Mouse (Mus musculus): ENCODE results near the gene Abca3. TPM values are rescaled to one million over a fixed set of nuclear protein-coding genes. Genes with fewer than 3 reads are reported as not detected.
A peak's percentile ranks its signal among the peaks of the same experiment; 100 is the strongest.

Abca3 gene
- polyA plus RNA-seq, 1 experiment from 2014 or later: 10.0 TPM

- Histone ChIP-seq H3K4me1 (0 out of 2 replicates have a peak, but pooled peaks cover 4% of the 10 kb centered on the region), H3K9me3 (no peaks in the 10 kb centered on the region), H3K27ac (no peak overlapping the region), H3K27me3 (ENCODE audit: poor library complexity, severe bottlenecking) (peaks cover 4% of the 10 kb centered on the region; the same call in 1 of the 2 replicates), H3K4me3 (no peak overlapping the region), H3K36me3 (replicated peaks) (no peaks in the 10 kb centered on the region)
- no peak for DNase-seq (ENCODE audit: extremely low spot score, low spot score)
- 91% methylated on average over 8 of the region's 8 CpGs for WGBS
Measured at GRCm38 (mm10) chr17:24359006-24359405, 7.3 kb downstream of the Abca3 start.

GRCm38 (mm10) chr17:24359903-24360302 is 8.2 kb downstream of the Abca3 start:
- no peaks in the 10 kb centered on the region for H3K36me3 ChIP-seq (replicated peaks)
- H3K4me1 ChIP-seq: 0 out of 2 replicates have a peak, but pooled peaks cover 4% of the 10 kb centered on the region
- no peaks in the 10 kb centered on the region for H3K9me3 ChIP-seq
- H3K27ac ChIP-seq: no peak overlapping the region
- DNase-seq (ENCODE audit: extremely low spot score, low spot score): no peak
- H3K27me3 ChIP-seq (ENCODE audit: poor library complexity, severe bottlenecking): no peaks in the 10 kb centered on the region
- H3K4me3 ChIP-seq: no peak overlapping the region
- 87% methylated on average over 2 of the region's 2 CpGs for WGBS

GRCm38 (mm10) chr17:24360841-24361240 is 9.1 kb downstream of the Abca3 start:
- no peaks in the 10 kb centered on the region for H3K27me3 ChIP-seq (ENCODE audit: poor library complexity, severe bottlenecking)
- no peak for DNase-seq (ENCODE audit: extremely low spot score, low spot score)
- no peaks in the 10 kb centered on the region for H3K9me3 ChIP-seq
- peaks cover 8% of the 10 kb centered on the region; the same call in 1 of the 2 replicates for H3K4me1 ChIP-seq
- 89% methylated on average over 8 of the region's 8 CpGs for WGBS
- H3K36me3 ChIP-seq (replicated peaks): no peaks in the 10 kb centered on the region; the same call in 1 of the 2 replicates
- H3K27ac ChIP-seq: no peak overlapping the region
- no peak overlapping the region for H3K4me3 ChIP-seq

- Histone ChIP-seq H3K27ac (no peak overlapping the region), H3K27me3 (ENCODE audit: poor library complexity, severe bottlenecking) (no peaks in the 10 kb centered on the region), H3K4me3 (no peak overlapping the region), H3K9me3 (no peaks in the 10 kb centered on the region), H3K36me3 (replicated peaks) (peaks cover 4% of the 10 kb centered on the region; the same call in 1 of the 2 replicates), H3K4me1 (peaks cover 12% of the 10 kb centered on the region; the same call in 1 of the 2 replicates)
- WGBS: 90% methylated on average over 5 of the region's 5 CpGs
- DNase-seq (ENCODE audit: extremely low spot score, low spot score): no peak
Measured at GRCm38 (mm10) chr17:24361291-24361690, 9.5 kb downstream of the Abca3 start.

GRCm38 (mm10) chr17:24362527-24362926 is 10.8 kb downstream of the Abca3 start:
- Histone ChIP-seq H3K9me3 (no peaks in the 10 kb centered on the region), H3K36me3 (replicated peaks) (peaks cover 13% of the 10 kb centered on the region), H3K27ac (no peak overlapping the region), H3K4me1 (peaks cover 13% of the 10 kb centered on the region; the same call in 1 of the 2 replicates), H3K4me3 (no peak overlapping the region), H3K27me3 (ENCODE audit: poor library complexity, severe bottlenecking) (no peaks in the 10 kb centered on the region)
- no peak for DNase-seq (ENCODE audit: extremely low spot score, low spot score)
- WGBS: 79% methylated on average over 9 of the region's 9 CpGs

- Histone ChIP-seq H3K36me3 (replicated peaks) (peaks cover 19% of the 10 kb centered on the region), H3K27ac (no peak overlapping the region), H3K4me3 (no peak overlapping the region), H3K4me1 (peaks cover 13% of the 10 kb centered on the region; the same call in 1 of the 2 replicates), H3K27me3 (ENCODE audit: poor library complexity, severe bottlenecking) (no peaks in the 10 kb centered on the region), H3K9me3 (no peaks in the 10 kb centered on the region)
- WGBS: 90% methylated on average over 9 of the region's 9 CpGs
- no peak for DNase-seq (ENCODE audit: extremely low spot score, low spot score)
Measured at GRCm38 (mm10) chr17:24364461-24364860, 12.7 kb downstream of the Abca3 start.

GRCm38 (mm10) chr17:24365863-24366262 is 14.1 kb downstream of the Abca3 start:
- Histone ChIP-seq H3K4me3 (no peak overlapping the region), H3K27me3 (ENCODE audit: poor library complexity, severe bottlenecking) (no peaks in the 10 kb centered on the region), H3K27ac (peak overlapping the region; percentile 15; the same call in 1 of the 2 replicates), H3K4me1 (peaks cover 9% of the 10 kb centered on the region; the same call in 1 of the 2 replicates), H3K36me3 (replicated peaks) (peaks cover 19% of the 10 kb centered on the region), H3K9me3 (no peaks in the 10 kb centered on the region)
- no peak for DNase-seq (ENCODE audit: extremely low spot score, low spot score)
- 63% methylated on average over 13 of the region's 13 CpGs for WGBS

GRCm38 (mm10) chr17:24375094-24375712 is 23.5 kb downstream of the Abca3 start:
- DNase-seq (ENCODE audit: extremely low spot score, low spot score): no peak

GRCm38 (mm10) chr17:24375886-24376285 is 24.1 kb downstream of the Abca3 start:
- 93% methylated on average over 6 of the region's 6 CpGs for WGBS
- no peak overlapping the region for H3K27ac ChIP-seq
- DNase-seq (ENCODE audit: extremely low spot score, low spot score): no peak
- H3K4me1 ChIP-seq: no peaks in the 10 kb centered on the region
- no peaks in the 10 kb centered on the region for H3K9me3 ChIP-seq
- H3K27me3 ChIP-seq (ENCODE audit: poor library complexity, severe bottlenecking): no peaks in the 10 kb centered on the region
- H3K36me3 ChIP-seq (replicated peaks): peaks cover 33% of the 10 kb centered on the region
- H3K4me3 ChIP-seq: no peak overlapping the region

More at GRCm38 (mm10) chr17:24375094-24375712, 23.5 kb downstream of the Abca3 start:
- H3K36me3 ChIP-seq (replicated peaks): peaks cover 33% of the 10 kb centered on the region
- H3K9me3 ChIP-seq: no peaks in the 10 kb centered on the region
- H3K4me1 ChIP-seq: no peaks in the 10 kb centered on the region
- H3K27ac ChIP-seq: no peak overlapping the region
- no peak overlapping the region for H3K4me3 ChIP-seq
- 77% methylated on average over 5 of the region's 5 CpGs for WGBS
- H3K27me3 ChIP-seq (ENCODE audit: poor library complexity, severe bottlenecking): no peaks in the 10 kb centered on the region

- peaks cover 29% of the 10 kb centered on the region for H3K36me3 ChIP-seq (replicated peaks)
- no peak overlapping the region for H3K4me3 ChIP-seq
- DNase-seq (ENCODE audit: extremely low spot score, low spot score): no peak
- H3K9me3 ChIP-seq: no peaks in the 10 kb centered on the region
- H3K27me3 ChIP-seq (ENCODE audit: poor library complexity, severe bottlenecking): no peaks in the 10 kb centered on the region
- H3K27ac ChIP-seq: no peak overlapping the region
- no peaks in the 10 kb centered on the region for H3K4me1 ChIP-seq
- WGBS: 88% methylated on average over 2 of the region's 2 CpGs
Measured at GRCm38 (mm10) chr17:24378496-24378895, 26.7 kb downstream of the Abca3 start.

- no peak for DNase-seq (ENCODE audit: extremely low spot score, low spot score)
- H3K4me3 ChIP-seq: no peak overlapping the region
- H3K9me3 ChIP-seq: no peaks in the 10 kb centered on the region
- WGBS: 90% methylated on average over 8 of the region's 8 CpGs
- no peak overlapping the region for H3K27ac ChIP-seq
- H3K27me3 ChIP-seq (ENCODE audit: poor library complexity, severe bottlenecking): no peaks in the 10 kb centered on the region
- H3K36me3 ChIP-seq (replicated peaks): peaks cover 33% of the 10 kb centered on the region
- no peaks in the 10 kb centered on the region for H3K4me1 ChIP-seq
Measured at GRCm38 (mm10) chr17:24383789-24384188, 32.0 kb downstream of the Abca3 start.

GRCm38 (mm10) chr17:24388711-24389110 is 37.0 kb downstream of the Abca3 start:
- 87% methylated on average over 5 of the region's 5 CpGs for WGBS
- Histone ChIP-seq H3K27ac (no peak overlapping the region), H3K4me1 (no peaks in the 10 kb centered on the region), H3K36me3 (replicated peaks) (peaks cover 32% of the 10 kb centered on the region), H3K9me3 (no peaks in the 10 kb centered on the region), H3K4me3 (no peak overlapping the region), H3K27me3 (ENCODE audit: poor library complexity, severe bottlenecking) (no peaks in the 10 kb centered on the region)
- no peak for DNase-seq (ENCODE audit: extremely low spot score, low spot score)

- whole genome bisulfite sequencing: 7% methylated on average over 2 of the region's 2 CpGs
- H3K9me3 ChIP-seq: no peaks in the 10 kb centered on the region
- H3K27ac ChIP-seq: no peak overlapping the region
- no peaks in the 10 kb centered on the region for H3K27me3 ChIP-seq (ENCODE audit: poor library complexity, severe bottlenecking)
- no peak for DNase-seq (ENCODE audit: extremely low spot score, low spot score)
- H3K4me3 ChIP-seq: no peak overlapping the region
- H3K36me3 ChIP-seq (replicated peaks): peaks cover 25% of the 10 kb centered on the region
- no peaks in the 10 kb centered on the region for H3K4me1 ChIP-seq
Measured at GRCm38 (mm10) chr17:24389865-24390264, 38.1 kb downstream of the Abca3 start.
